Comparison of ENCODE assay signal across 8 mouse cellular contexts in genomic region chr19:10266196-10266850, GRCm38 (mm10). TPM values are rescaled to one million over a fixed set of nuclear protein-coding genes. Genes with fewer than 3 reads are reported as not detected.
DNase-seq lines count a peak whose midpoint lies in the region; ATAC-seq and TF ChIP-seq lines count a peak whose summit lies in the region.

No protein-coding gene starts in this region.

- H3K9ac ChIP-seq in heart, embryonic 15.5 days, result no peak overlapping the region
- no peak overlapping the region for H3K9ac ChIP-seq in liver, embryonic 15.5 days
- no peak overlapping the region for H3K9ac ChIP-seq in neural tube, embryonic 13.5 days

- WGBS in heart, embryonic 15.5 days, result 20% methylated on average over 14 of the region's 14 CpGs
- 19% methylated on average over 14 of the region's 14 CpGs for WGBS in liver, embryonic 15.5 days (ENCODE audit: insufficient replicate concordance)
- 24% methylated on average over 14 of the region's 14 CpGs for WGBS in neural tube, embryonic 13.5 days

- peak; percentile 90 for TF ChIP-seq CTCF in embryonic fibroblast, embryonic 13.5 days (IDR thresholded peaks at IDR 0.05; ENCODE audit: borderline replicate concordance, insufficient read depth, low read length)
- TF ChIP-seq CTCF in testis, adult 2 months (IDR thresholded peaks at IDR 0.05; ENCODE audit: control insufficient read depth, insufficient read depth, insufficient replicate concordance, low read depth, low read length), result peak; percentile 68; the same call in 1 of the 2 replicates

- no peak overlapping the region for H3K4me3 ChIP-seq in embryonic fibroblast, embryonic 13.5 days (ENCODE audit: insufficient read depth, low read length)
- no peak overlapping the region for H3K4me3 ChIP-seq in heart, embryonic 15.5 days
- H3K4me3 ChIP-seq in liver, embryonic 15.5 days (replicated peaks), result no peak overlapping the region
- no peak overlapping the region for H3K4me3 ChIP-seq in neural tube, embryonic 13.5 days
- H3K4me3 ChIP-seq in testis, adult 2 months (ENCODE audit: control insufficient read depth, low read depth, low read length), result no peak overlapping the region

- H3K4me2 ChIP-seq in heart, embryonic 15.5 days, result no peak overlapping the region
- H3K4me2 ChIP-seq in liver, embryonic 15.5 days, result no peak overlapping the region
- no peak overlapping the region for H3K4me2 ChIP-seq in neural tube, embryonic 13.5 days

- TF ChIP-seq POLR2A in embryonic fibroblast, embryonic 13.5 days (IDR thresholded peaks at IDR 0.05; ENCODE audit: low read depth, low read length), result no peak
- TF ChIP-seq POLR2A in testis, adult 2 months (IDR thresholded peaks at IDR 0.05; ENCODE audit: control insufficient read depth, low read depth, low read length), result no peak

- peaks cover 35% of the 10 kb centered on the region for H3K27me3 ChIP-seq in heart, embryonic 15.5 days
- H3K27me3 ChIP-seq in liver, embryonic 15.5 days, result peaks cover 10% of the 10 kb centered on the region; the same call in 1 of the 2 replicates
- H3K27me3 ChIP-seq in neural tube, embryonic 13.5 days, result peaks cover 82% of the 10 kb centered on the region
- H3K27me3 ChIP-seq in testis, adult 2 months (ENCODE audit: control insufficient read depth, insufficient read depth, low read length), result no peaks in the 10 kb centered on the region

- H3K27ac ChIP-seq in embryonic fibroblast, embryonic 13.5 days (ENCODE audit: insufficient read depth, low read length), result peak overlapping the region; percentile 20
- peak overlapping the region; percentile 45; the same call in 1 of the 2 replicates for H3K27ac ChIP-seq in heart, embryonic 15.5 days
- no peak overlapping the region for H3K27ac ChIP-seq in liver, embryonic 15.5 days (replicated peaks)
- no peak overlapping the region for H3K27ac ChIP-seq in neural tube, embryonic 13.5 days (replicated peaks)
- peak overlapping the region; percentile 59; the same call in 1 of the 2 replicates for H3K27ac ChIP-seq in testis, adult 2 months (ENCODE audit: control insufficient read depth, insufficient read depth, low read depth, low read length)

- peak; percentile 75 for DNase-seq in A20 (ENCODE audit: low read depth, low spot score)
- peak; percentile 45 to 75 for DNase-seq in adrenal gland, postnatal 4 days (ENCODE audit: low spot score in 2 of 2)
- DNase-seq in kidney, postnatal 14 days, result peak; percentile 89

- 0 out of 2 replicates have a peak, but pooled peaks cover 3% of the 10 kb centered on the region for H3K4me1 ChIP-seq in embryonic fibroblast, embryonic 13.5 days (ENCODE audit: control insufficient read depth, insufficient read depth, low read length)
- peaks cover 13% of the 10 kb centered on the region for H3K4me1 ChIP-seq in heart, embryonic 15.5 days (replicated peaks)
- peaks cover 11% of the 10 kb centered on the region for H3K4me1 ChIP-seq in liver, embryonic 15.5 days (replicated peaks)
- peaks cover 12% of the 10 kb centered on the region for H3K4me1 ChIP-seq in neural tube, embryonic 13.5 days (replicated peaks)
- H3K4me1 ChIP-seq in testis, adult 2 months (ENCODE audit: control insufficient read depth, insufficient read depth, low read length), result peaks cover 2% of the 10 kb centered on the region

- no peaks in the 10 kb centered on the region for H3K36me3 ChIP-seq in heart, embryonic 15.5 days
- H3K36me3 ChIP-seq in liver, embryonic 15.5 days (replicated peaks), result no peaks in the 10 kb centered on the region
- peaks cover 18% of the 10 kb centered on the region; the same call in 1 of the 2 replicates for H3K36me3 ChIP-seq in neural tube, embryonic 13.5 days
- H3K36me3 ChIP-seq in testis, adult 2 months (ENCODE audit: control insufficient read depth, insufficient read depth, low read length), result no peaks in the 10 kb centered on the region

- H3K9me3 ChIP-seq in heart, embryonic 15.5 days (replicated peaks), result no peaks in the 10 kb centered on the region
- no peaks in the 10 kb centered on the region for H3K9me3 ChIP-seq in liver, embryonic 15.5 days (replicated peaks)
- no peaks in the 10 kb centered on the region for H3K9me3 ChIP-seq in neural tube, embryonic 13.5 days

- ATAC-seq in heart, embryonic 15.5 days (replicated peaks; ENCODE audit: insufficient number of reproducible peaks, insufficient read depth, low FRiP score, low read depth), result peak; percentile 65
- peak; percentile 53 for ATAC-seq in liver, embryonic 15.5 days (ENCODE audit: insufficient read depth)
- peak; percentile 25; the same call in 1 of the 2 replicates for ATAC-seq in neural tube, embryonic 13.5 days (ENCODE audit: low read depth)

RNA-seq across cellular contexts. Expression of gene Myrf, which starts 25.8 kb away (rescaled TPM):
- 1 to 10 TPM; 6.2 to 9.1 TPM for total RNA-seq in adrenal gland, postnatal 4 days (2021)
- polyA plus RNA-seq in embryonic fibroblast, embryonic 13.5 days (2011; ENCODE audit: insufficient read length, low read depth, missing spikeins), result 2.1 and 2.5 TPM in 2 replicates
- polyA plus RNA-seq in heart, embryonic 15.5 days (2015; fragmentation: Nextera tagmentation; extraction: Ambion mirVana), result 4.8 and 7.8 TPM in 2 replicates
- 2.6 and 3.2 TPM in 2 replicates for polyA plus RNA-seq in liver, embryonic 15.5 days (2015; fragmentation: Nextera tagmentation; extraction: Ambion mirVana)
- polyA plus RNA-seq in neural tube, embryonic 13.5 days (2015; fragmentation: Nextera tagmentation; extraction: Ambion mirVana), result 0.67 and 0.69 TPM in 2 replicates
- polyA plus RNA-seq in testis, adult 2 months (2012; rRNA removed), result 3.2 and 3.9 TPM in 2 replicates

RNA-seq across cellular contexts. Expression of gene Dagla, which starts 38.4 kb away (rescaled TPM):
- total RNA-seq in adrenal gland, postnatal 4 days (2021), result 1 to 10 TPM; 5.2 to 6.4 TPM
- 5.8 and 7.6 TPM in 2 replicates for polyA plus RNA-seq in embryonic fibroblast, embryonic 13.5 days (2011; ENCODE audit: insufficient read length, low read depth, missing spikeins)
- polyA plus RNA-seq in heart, embryonic 15.5 days (2015; fragmentation: Nextera tagmentation; extraction: Ambion mirVana), result 0.88 and 1.5 TPM in 2 replicates
- polyA plus RNA-seq in liver, embryonic 15.5 days (2015; fragmentation: Nextera tagmentation; extraction: Ambion mirVana), result 0.22 and 0.37 TPM in 2 replicates
- polyA plus RNA-seq in neural tube, embryonic 13.5 days (2015; fragmentation: Nextera tagmentation; extraction: Ambion mirVana), result 6.3 and 6.4 TPM in 2 replicates
- 1.7 and 1.8 TPM in 2 replicates for polyA plus RNA-seq in testis, adult 2 months (2012; rRNA removed)

Comparison
In these comparisons a context has a peak if more than half of its experiments do, and no peak if none do; other contexts are left out.
1. H3K27ac ChIP-seq: peak in embryonic fibroblast, embryonic 13.5 days (single experiment), heart, embryonic 15.5 days (single experiment) and testis, adult 2 months (single experiment); none in liver, embryonic 15.5 days (single experiment) and neural tube, embryonic 13.5 days (single experiment).
2. Peak in every context shown above with its lines, with median percentiles within 50 percentile points of each other: DNase-seq and ATAC-seq.